ENCODE assay signal across 27 mouse cellular contexts in the genomic region with DNA sequence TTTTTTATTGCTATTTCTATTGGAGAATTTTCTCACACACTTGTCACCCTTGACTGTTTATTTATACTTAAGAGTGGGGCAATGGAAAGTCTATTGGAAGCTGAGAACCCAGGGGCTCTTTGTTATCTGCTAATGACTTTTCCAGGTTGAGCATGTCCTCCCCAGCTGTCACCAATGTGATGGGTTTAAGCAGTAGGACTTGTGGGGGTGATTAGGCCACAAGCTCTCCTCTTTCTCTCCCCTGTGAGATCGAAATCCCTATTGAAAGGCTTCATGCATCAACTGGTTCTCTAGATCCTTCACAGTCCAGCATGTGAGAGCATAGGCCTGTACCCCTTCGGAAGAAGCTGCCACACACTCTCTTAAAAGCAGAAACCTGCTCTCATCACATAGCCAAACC.
DNase-seq lines count a peak whose midpoint lies in the region; ATAC-seq and TF ChIP-seq lines count a peak whose summit lies in the region.
"Had no signal": no experiment of that assay in that cellular context is flagged by ENCODE, and none has a peak within 500 bp of the region (broad histone marks: within the 10 kb centered on the region; RNA-seq: fewer than 3 reads in every experiment).

No protein-coding gene starts in this region.

- no peak for ATAC-seq in heart, embryonic 12.5 days (ENCODE audit: insufficient number of reproducible peaks, low FRiP score)
- peak; percentile 60; the same call in 1 of the 2 replicates for ATAC-seq in kidney, embryonic 14.5 days (ENCODE audit: low FRiP score, low TSS enrichment)
- ATAC-seq in limb, embryonic 14.5 days (ENCODE audit: low FRiP score, low read depth) = no peak
- ATAC-seq in midbrain, embryonic 11.5 days (ENCODE audit: low FRiP score) = no peak
- ATAC-seq: CD4-positive, CD25-positive, alpha-beta regulatory T cell, adult 4 months; forebrain, postnatal 0 days; inflammation-experienced regulatory T-cells, adult 6 months; midbrain, embryonic 15.5 days had no signal

- no peak for DNase-seq in heart, embryonic 10.5 days (ENCODE audit: low spot score)
- no peak for DNase-seq in kidney, adult 2 months
- peak; percentile 2 for DNase-seq in limb, embryonic 14.5 days (ENCODE audit: low spot score)
- no peak for DNase-seq in limb, embryonic 10.5 days (ENCODE audit: low spot score)
- DNase-seq in midbrain, embryonic 11.5 days (ENCODE audit: low spot score, missing footprints) = no peak
- DNase-seq: adrenal gland, postnatal 14 days; cerebellum, adult 11 months; cerebellum, adult 9-10 months; cerebellum, postnatal 36 days; forebrain, postnatal 0 days; kidney, adult 11 months; kidney, postnatal 36 days; lung, postnatal 10 days; retina, postnatal 1 day; right cerebral cortex, postnatal 14 days; thymus, postnatal 14 days had no signal

- H3K9me3 ChIP-seq in heart, embryonic 12.5 days (replicated peaks) = no peaks in the 10 kb centered on the region
- H3K9me3 ChIP-seq in heart, embryonic 10.5 days = no peaks in the 10 kb centered on the region
- H3K9me3 ChIP-seq in kidney, embryonic 14.5 days (ENCODE audit: control insufficient read depth, low read length) = no peaks in the 10 kb centered on the region
- H3K9me3 ChIP-seq in limb, embryonic 14.5 days (ENCODE audit: control insufficient read depth, low read length) = no peaks in the 10 kb centered on the region
- no peaks in the 10 kb centered on the region for H3K9me3 ChIP-seq in limb, embryonic 10.5 days (replicated peaks)
- no peaks in the 10 kb centered on the region for H3K9me3 ChIP-seq in midbrain, embryonic 11.5 days (ENCODE audit: control insufficient read depth, low read length)
- H3K9me3 ChIP-seq: embryonic facial prominence, embryonic 15.5 days; forebrain, embryonic 12.5 days; hindbrain, embryonic 10.5 days; hindbrain, embryonic 15.5 days; midbrain, embryonic 15.5 days; neural tube, embryonic 15.5 days had no signal

- no peak for TF ChIP-seq POLR2A in kidney, adult 2 months (IDR thresholded peaks at IDR 0.05; ENCODE audit: low read depth, low read length)
- no peak for TF ChIP-seq POLR2A in limb, embryonic 14.5 days (IDR thresholded peaks at IDR 0.05; ENCODE audit: borderline replicate concordance, extremely low read depth, insufficient read depth, insufficient read length)

- TF ChIP-seq CTCF in kidney, adult 2 months (conservative IDR thresholded peaks at IDR 0.05; ENCODE audit: insufficient read depth, insufficient read length, low read depth, low read length) = no peak

- H3K9ac ChIP-seq in heart, embryonic 12.5 days = no peak overlapping the region
- no peak overlapping the region for H3K9ac ChIP-seq in kidney, embryonic 14.5 days (ENCODE audit: low read depth, low read length)
- H3K9ac ChIP-seq in limb, embryonic 14.5 days (ENCODE audit: low read depth, low read length, severe bottlenecking) = no peak overlapping the region
- H3K9ac ChIP-seq in midbrain, embryonic 11.5 days (ENCODE audit: low read length) = no peak overlapping the region
- H3K9ac ChIP-seq: embryonic facial prominence, embryonic 15.5 days; forebrain, embryonic 12.5 days; forebrain, postnatal 0 days; hindbrain, embryonic 15.5 days; midbrain, embryonic 15.5 days; neural tube, embryonic 15.5 days had no signal

- H3K4me1 ChIP-seq in heart, embryonic 12.5 days (replicated peaks) = peaks cover 8% of the 10 kb centered on the region
- peaks cover 5% of the 10 kb centered on the region; the same call in 1 of the 2 replicates for H3K4me1 ChIP-seq in heart, embryonic 10.5 days
- no peaks in the 10 kb centered on the region for H3K4me1 ChIP-seq in kidney, embryonic 14.5 days (ENCODE audit: control insufficient read depth, insufficient read depth, low read length)
- H3K4me1 ChIP-seq in kidney, adult 2 months (ENCODE audit: control insufficient read depth, insufficient read depth, low read length) = no peaks in the 10 kb centered on the region
- H3K4me1 ChIP-seq in limb, embryonic 14.5 days (ENCODE audit: control insufficient read depth, insufficient read depth, low read length) = no peaks in the 10 kb centered on the region
- H3K4me1 ChIP-seq in limb, embryonic 10.5 days = peaks cover 19% of the 10 kb centered on the region
- no peaks in the 10 kb centered on the region for H3K4me1 ChIP-seq in midbrain, embryonic 11.5 days (ENCODE audit: control insufficient read depth, insufficient read depth, low read length)
- H3K4me1 ChIP-seq: embryonic facial prominence, embryonic 15.5 days; forebrain, embryonic 12.5 days; hindbrain, embryonic 10.5 days; midbrain, embryonic 15.5 days; neural tube, embryonic 15.5 days had no signal

- H3K27ac ChIP-seq in heart, embryonic 12.5 days (ENCODE audit: poor library complexity, severe bottlenecking) = peak overlapping the region; percentile 67
- H3K27ac ChIP-seq in heart, embryonic 10.5 days = no peak overlapping the region
- 0 out of 2 replicates have a peak overlapping the region, but pooled peaks have one; percentile 2 for H3K27ac ChIP-seq in kidney, embryonic 14.5 days (ENCODE audit: low read depth, low read length)
- H3K27ac ChIP-seq in kidney, adult 2 months (ENCODE audit: insufficient read depth, low read depth, low read length) = no peak overlapping the region
- no peak overlapping the region for H3K27ac ChIP-seq in limb, embryonic 14.5 days (replicated peaks; ENCODE audit: low read depth, low read length)
- no peak overlapping the region for H3K27ac ChIP-seq in limb, embryonic 10.5 days
- H3K27ac ChIP-seq in midbrain, embryonic 11.5 days (ENCODE audit: low read depth, low read length) = no peak overlapping the region
- H3K27ac ChIP-seq: embryonic facial prominence, embryonic 15.5 days; forebrain, embryonic 12.5 days; hindbrain, embryonic 10.5 days; hindbrain, embryonic 15.5 days; midbrain, embryonic 15.5 days; neural tube, embryonic 15.5 days had no signal

- H3K4me3 ChIP-seq in heart, embryonic 12.5 days = no peak overlapping the region
- no peak overlapping the region for H3K4me3 ChIP-seq in heart, embryonic 10.5 days
- no peak overlapping the region for H3K4me3 ChIP-seq in kidney, embryonic 14.5 days (ENCODE audit: low read length)
- H3K4me3 ChIP-seq in kidney, adult 2 months (ENCODE audit: insufficient read depth, low read depth, low read length) = no peak overlapping the region
- H3K4me3 ChIP-seq in limb, embryonic 14.5 days (replicated peaks; ENCODE audit: low read length) = no peak overlapping the region
- H3K4me3 ChIP-seq in limb, embryonic 10.5 days = no peak overlapping the region
- H3K4me3 ChIP-seq in midbrain, embryonic 11.5 days (ENCODE audit: low read depth, low read length) = no peak overlapping the region
- H3K4me3 ChIP-seq: embryonic facial prominence, embryonic 15.5 days; forebrain, embryonic 12.5 days; hindbrain, embryonic 10.5 days; hindbrain, embryonic 15.5 days; midbrain, embryonic 15.5 days; neural tube, embryonic 15.5 days had no signal

- WGBS in heart, embryonic 12.5 days = 35% methylated on average over 2 of the region's 2 CpGs
- 43% methylated on average over 2 of the region's 2 CpGs for WGBS in heart, embryonic 10.5 days
- 45% methylated on average over 2 of the region's 2 CpGs for WGBS in kidney, embryonic 14.5 days
- 50% methylated on average over 2 of the region's 2 CpGs for WGBS in kidney, adult 2 months
- 59% methylated on average over 2 of the region's 2 CpGs for WGBS in limb, embryonic 14.5 days
- WGBS in limb, embryonic 10.5 days = 75% methylated on average over 2 of the region's 2 CpGs
- WGBS in midbrain, embryonic 11.5 days = 18% methylated on average over 2 of the region's 2 CpGs

- H3K4me2 ChIP-seq in heart, embryonic 12.5 days = no peak overlapping the region
- no peak overlapping the region for H3K4me2 ChIP-seq in kidney, embryonic 14.5 days (replicated peaks; ENCODE audit: low read depth, low read length)
- no peak overlapping the region for H3K4me2 ChIP-seq in limb, embryonic 14.5 days (replicated peaks; ENCODE audit: low read depth, low read length, severe bottlenecking)
- no peak overlapping the region for H3K4me2 ChIP-seq in midbrain, embryonic 11.5 days
- H3K4me2 ChIP-seq: embryonic facial prominence, embryonic 15.5 days; forebrain, embryonic 12.5 days; hindbrain, embryonic 15.5 days; liver, embryonic 11.5 days; midbrain, embryonic 15.5 days; neural tube, embryonic 15.5 days had no signal

- no peaks in the 10 kb centered on the region for H3K27me3 ChIP-seq in heart, embryonic 12.5 days (replicated peaks)
- H3K27me3 ChIP-seq in heart, embryonic 10.5 days (ENCODE audit: insufficient read depth, poor library complexity, severe bottlenecking) = no peaks in the 10 kb centered on the region
- H3K27me3 ChIP-seq in kidney, embryonic 14.5 days (ENCODE audit: control insufficient read depth, insufficient read depth, low read length) = no peaks in the 10 kb centered on the region
- no peaks in the 10 kb centered on the region for H3K27me3 ChIP-seq in kidney, adult 2 months (replicated peaks; ENCODE audit: control insufficient read depth, insufficient read depth, low read length)
- no peaks in the 10 kb centered on the region for H3K27me3 ChIP-seq in limb, embryonic 14.5 days (ENCODE audit: control insufficient read depth, insufficient read depth, low read length)
- no peaks in the 10 kb centered on the region for H3K27me3 ChIP-seq in limb, embryonic 10.5 days (ENCODE audit: low read depth, poor library complexity, severe bottlenecking)
- no peaks in the 10 kb centered on the region for H3K27me3 ChIP-seq in midbrain, embryonic 11.5 days (ENCODE audit: control insufficient read depth, insufficient read depth, low read length)
- H3K27me3 ChIP-seq: embryonic facial prominence, embryonic 15.5 days; forebrain, embryonic 12.5 days; hindbrain, embryonic 15.5 days; midbrain, embryonic 15.5 days; neural tube, embryonic 15.5 days had no signal

- H3K36me3 ChIP-seq in heart, embryonic 12.5 days = no peaks in the 10 kb centered on the region
- H3K36me3 ChIP-seq in heart, embryonic 10.5 days = no peaks in the 10 kb centered on the region
- no peaks in the 10 kb centered on the region for H3K36me3 ChIP-seq in kidney, embryonic 14.5 days (ENCODE audit: control insufficient read depth, insufficient read depth, low read length)
- H3K36me3 ChIP-seq in kidney, adult 2 months (ENCODE audit: control insufficient read depth, insufficient read depth, low read length) = no peaks in the 10 kb centered on the region
- H3K36me3 ChIP-seq in limb, embryonic 14.5 days (ENCODE audit: control insufficient read depth, insufficient read depth, low read length) = no peaks in the 10 kb centered on the region
- no peaks in the 10 kb centered on the region for H3K36me3 ChIP-seq in limb, embryonic 10.5 days
- H3K36me3 ChIP-seq in midbrain, embryonic 11.5 days (ENCODE audit: control insufficient read depth, insufficient read depth, low read length) = no peaks in the 10 kb centered on the region
- H3K36me3 ChIP-seq: embryonic facial prominence, embryonic 15.5 days; forebrain, embryonic 12.5 days; hindbrain, embryonic 10.5 days; hindbrain, embryonic 15.5 days; midbrain, embryonic 15.5 days; neural tube, embryonic 15.5 days had no signal

Comparison
In these comparisons a context has a peak if more than half of its experiments do, and no peak if none do; other contexts are left out.
1. H3K27ac ChIP-seq: peak in heart, embryonic 12.5 days (single experiment) and kidney, embryonic 14.5 days (single experiment); none in heart, embryonic 10.5 days (single experiment), kidney, adult 2 months (single experiment), limb, embryonic 14.5 days (single experiment), limb, embryonic 10.5 days (single experiment) and midbrain, embryonic 11.5 days (single experiment).